Mouse (Mus musculus) CH12.LX (cell line): ENCODE measurements around the gene Trpm5.

ENCODE experiments used
- CHD1 ChIP-seq: IDR thresholded peaks from 2 replicates; pipeline ENCODE4 v1.6.1; 2012; ENCODE audit warnings: low read depth, low read length, improper control_type of control experiment, inconsistent platforms
- CTCF ChIP-seq, 2 experiments: IDR thresholded peaks in 1 of 2; conservative IDR thresholded peaks in 1 of 2; 2 replicates each; pipeline ENCODE4 v1.5.1; 2011 to 2012; ENCODE audit warnings: low read depth in 2 of 2, low read length in 2 of 2, improper control_type of control experiment in 1 of 2, inconsistent platforms in 1 of 2, mild to moderate bottlenecking in 1 of 2, moderate library complexity in 1 of 2
- MEF2A ChIP-seq: IDR thresholded peaks from 2 replicates; pipeline ENCODE4 v1.6.1; 2014; ENCODE audit warnings: low read depth, mild to moderate bottlenecking, inconsistent platforms, low read length, improper control_type of control experiment, borderline replicate concordance
- NRF1 ChIP-seq: IDR thresholded peaks from 2 replicates; pipeline ENCODE4 v1.6.1; 2014; ENCODE audit warnings: low read depth, mild to moderate bottlenecking, inconsistent platforms, low read length, improper control_type of control experiment, moderate library complexity
- POLR2A ChIP-seq: IDR thresholded peaks from 2 replicates; pipeline ENCODE4 v1.6.1; 2011; ENCODE audit warnings: low read depth, mild to moderate bottlenecking, improper control_type of control experiment, low read length
- USF1 ChIP-seq: IDR thresholded peaks from 2 replicates; pipeline ENCODE4 v1.6.1; 2014; ENCODE audit warnings: low read depth, mild to moderate bottlenecking, inconsistent platforms, low read length, improper control_type of control experiment

GRCm38 (mm10) chr7:143027196-143027595 is 67.2 kb downstream of the Trpm5 start:
- TF ChIP-seq MEF2A = no peak
- TF ChIP-seq CTCF (conservative IDR thresholded peaks at IDR 0.05 in 1 of 2, IDR thresholded peaks at IDR 0.05 in 1 of 2; ENCODE audit: low read depth in 2 of 2, low read length in 2 of 2) = no peak
- TF ChIP-seq USF1 = no peak
- TF ChIP-seq NRF1 = no peak
- TF ChIP-seq CHD1 = no peak
- no peak for TF ChIP-seq POLR2A
